Mouse (Mus musculus): ENCODE results near the gene Ssx2ip. TPM values are rescaled to one million over a fixed set of nuclear protein-coding genes. Genes with fewer than 3 reads are reported as not detected.

Ssx2ip gene
- total RNA-seq, 1 experiment, result 18.4 TPM

- H3K4me1 ChIP-seq (ENCODE audit: control insufficient read depth in 2 of 2, insufficient read depth in 2 of 2, low read length in 2 of 2, poor library complexity in 1 of 2), result peaks cover 0 to 3% of the 10 kb centered on the region in 2 experiments; a peak in 1 of 4 replicates
- TF ChIP-seq MAFK (IDR thresholded peaks at IDR 0.05; ENCODE audit: insufficient read depth, low read depth, low read length) (no peak), ZC3H11A (IDR thresholded peaks at IDR 0.05; ENCODE audit: borderline replicate concordance, low read depth, low read length) (no peak), ZNF384 (IDR thresholded peaks at IDR 0.05; ENCODE audit: low read depth, low read length) (no peak), CHD2 (IDR thresholded peaks at IDR 0.05; ENCODE audit: low read depth, low read length) (no peak), HCFC1 (IDR thresholded peaks at IDR 0.05; ENCODE audit: borderline replicate concordance, insufficient read depth, low read length) (no peak)
- no peak overlapping the region for H3K9ac ChIP-seq (ENCODE audit: insufficient read depth, low read depth, low read length, poor library complexity, severe bottlenecking)
- no peak overlapping the region for H3K27ac ChIP-seq (ENCODE audit: insufficient read depth, low read depth, low read length, poor library complexity, severe bottlenecking)
- in situ Hi-C loops (cut with MboI; ENCODE audit: low sequenced_read_pairs in 2 of 2, unreplicated experiment in 2 of 2), result no loop called here
- H3K9me3 ChIP-seq (ENCODE audit: control insufficient read depth, insufficient read depth, low read depth, low read length), result no peaks in the 10 kb centered on the region
- no peak for DNase-seq (ENCODE audit: low read depth, low spot score)
- no peak overlapping the region for H3K4me3 ChIP-seq (ENCODE audit: insufficient read depth in 1 of 2, low read depth in 1 of 2, low read length in 2 of 2, poor library complexity in 1 of 2, severe bottlenecking in 1 of 2)
- no peaks in the 10 kb centered on the region for H3K36me3 ChIP-seq (ENCODE audit: control insufficient read depth, insufficient read depth, low read length, poor library complexity, severe bottlenecking)
These were observed 27.9 kb upstream of the Ssx2ip start for GRCm38 (mm10) chr3:146376337-146377130.

- H3K27ac ChIP-seq (ENCODE audit: insufficient read depth, low read depth, low read length, poor library complexity, severe bottlenecking), result no peak overlapping the region
- no peak overlapping the region for H3K9ac ChIP-seq (ENCODE audit: insufficient read depth, low read depth, low read length, poor library complexity, severe bottlenecking)
- no peak for TF ChIP-seq HCFC1 (IDR thresholded peaks at IDR 0.05; ENCODE audit: borderline replicate concordance, insufficient read depth, low read length)
- TF ChIP-seq ZNF384 (IDR thresholded peaks at IDR 0.05; ENCODE audit: low read depth, low read length), result no peak
- no peak for TF ChIP-seq ZC3H11A (IDR thresholded peaks at IDR 0.05; ENCODE audit: borderline replicate concordance, low read depth, low read length)
- no peak for TF ChIP-seq MAFK (IDR thresholded peaks at IDR 0.05; ENCODE audit: insufficient read depth, low read depth, low read length)
- no peaks in the 10 kb centered on the region for H3K36me3 ChIP-seq (ENCODE audit: control insufficient read depth, insufficient read depth, low read length, poor library complexity, severe bottlenecking)
- no peak for DNase-seq (ENCODE audit: low read depth, low spot score)
- no peak overlapping the region for H3K4me3 ChIP-seq (ENCODE audit: insufficient read depth in 1 of 2, low read depth in 1 of 2, low read length in 2 of 2, poor library complexity in 1 of 2, severe bottlenecking in 1 of 2)
- H3K4me1 ChIP-seq (ENCODE audit: control insufficient read depth in 2 of 2, insufficient read depth in 2 of 2, low read length in 2 of 2, poor library complexity in 1 of 2), result peaks cover 0 to 3% of the 10 kb centered on the region in 2 experiments; a peak in 1 of 4 replicates
- H3K9me3 ChIP-seq (ENCODE audit: control insufficient read depth, insufficient read depth, low read depth, low read length), result no peaks in the 10 kb centered on the region
- in situ Hi-C loops (cut with MboI; ENCODE audit: low sequenced_read_pairs in 2 of 2, unreplicated experiment in 2 of 2), result no loop called here
These were observed 27.2 kb upstream of the Ssx2ip start for GRCm38 (mm10) chr3:146377216-146377615.

- H3K36me3 ChIP-seq (ENCODE audit: control insufficient read depth, insufficient read depth, low read length, poor library complexity, severe bottlenecking), result no peaks in the 10 kb centered on the region
- in situ Hi-C loops (cut with MboI; ENCODE audit: low sequenced_read_pairs in 2 of 2, unreplicated experiment in 2 of 2), result no loop called here
- peaks cover 0 to 3% of the 10 kb centered on the region in 2 experiments; a peak in 1 of 4 replicates for H3K4me1 ChIP-seq (ENCODE audit: control insufficient read depth in 2 of 2, insufficient read depth in 2 of 2, low read length in 2 of 2, poor library complexity in 1 of 2)
- no peak overlapping the region for H3K4me3 ChIP-seq (ENCODE audit: insufficient read depth in 1 of 2, low read depth in 1 of 2, low read length in 2 of 2, poor library complexity in 1 of 2, severe bottlenecking in 1 of 2)
- no peak overlapping the region for H3K27ac ChIP-seq (ENCODE audit: insufficient read depth, low read depth, low read length, poor library complexity, severe bottlenecking)
- TF ChIP-seq HCFC1 (IDR thresholded peaks at IDR 0.05; ENCODE audit: borderline replicate concordance, insufficient read depth, low read length) (no peak), CHD2 (IDR thresholded peaks at IDR 0.05; ENCODE audit: low read depth, low read length) (no peak), ZNF384 (IDR thresholded peaks at IDR 0.05; ENCODE audit: low read depth, low read length) (no peak), ZC3H11A (IDR thresholded peaks at IDR 0.05; ENCODE audit: borderline replicate concordance, low read depth, low read length) (no peak), MAFK (IDR thresholded peaks at IDR 0.05; ENCODE audit: insufficient read depth, low read depth, low read length) (no peak)
- no peak for DNase-seq (ENCODE audit: low read depth, low spot score)
- no peaks in the 10 kb centered on the region for H3K9me3 ChIP-seq (ENCODE audit: control insufficient read depth, insufficient read depth, low read depth, low read length)
- H3K9ac ChIP-seq (ENCODE audit: insufficient read depth, low read depth, low read length, poor library complexity, severe bottlenecking), result no peak overlapping the region
These were observed 25.7 kb upstream of the Ssx2ip start for GRCm38 (mm10) chr3:146378753-146379152.

- in situ Hi-C loops (cut with MboI; ENCODE audit: low sequenced_read_pairs in 2 of 2, unreplicated experiment in 2 of 2), result no loop called here
- DNase-seq (ENCODE audit: low read depth, low spot score), result peak; percentile 60
- Histone ChIP-seq H3K4me1 (ENCODE audit: control insufficient read depth in 2 of 2, insufficient read depth in 2 of 2, low read length in 2 of 2, poor library complexity in 1 of 2) (peaks cover 0 to 3% of the 10 kb centered on the region in 2 experiments; a peak in 1 of 4 replicates), H3K4me3 (ENCODE audit: insufficient read depth in 1 of 2, low read depth in 1 of 2, low read length in 2 of 2, poor library complexity in 1 of 2, severe bottlenecking in 1 of 2) (no peak overlapping the region), H3K27ac (ENCODE audit: insufficient read depth, low read depth, low read length, poor library complexity, severe bottlenecking) (no peak overlapping the region), H3K9me3 (ENCODE audit: control insufficient read depth, insufficient read depth, low read depth, low read length) (no peaks in the 10 kb centered on the region), H3K9ac (ENCODE audit: insufficient read depth, low read depth, low read length, poor library complexity, severe bottlenecking) (no peak overlapping the region), H3K36me3 (ENCODE audit: control insufficient read depth, insufficient read depth, low read length, poor library complexity, severe bottlenecking) (no peaks in the 10 kb centered on the region)
- TF ChIP-seq HCFC1 (IDR thresholded peaks at IDR 0.05; ENCODE audit: borderline replicate concordance, insufficient read depth, low read length) (no peak), ZNF384 (IDR thresholded peaks at IDR 0.05; ENCODE audit: low read depth, low read length) (no peak), ZC3H11A (IDR thresholded peaks at IDR 0.05; ENCODE audit: borderline replicate concordance, low read depth, low read length) (no peak), CHD2 (IDR thresholded peaks at IDR 0.05; ENCODE audit: low read depth, low read length) (peak; percentile 63; the same call in 1 of the 2 replicates), MAFK (IDR thresholded peaks at IDR 0.05; ENCODE audit: insufficient read depth, low read depth, low read length) (no peak)
These were observed 24.5 kb upstream of the Ssx2ip start for GRCm38 (mm10) chr3:146379740-146380466.

Measured in ES-E14 (cell line).